Mouse (Mus musculus) bone marrow, adult 2 months (tissue): ENCODE results near the gene Smim5. TPM values are rescaled to one million over a fixed set of nuclear protein-coding genes. Genes with fewer than 3 reads are reported as not detected.

Source experiments
- H3K27ac ChIP-seq: fragments of 200-500 bp; 2 replicates; pipeline ENCODE4 v1.5.1; 2012; ENCODE audit warnings: low read depth, mild to moderate bottlenecking, control low read depth, inconsistent platforms, low read length; ENCODE audit not compliant: control insufficient read depth, poor library complexity, insufficient read depth
- H3K4me1 ChIP-seq: fragments of 200-500 bp; 2 replicates; pipeline ENCODE4 v1.6.1; 2011; ENCODE audit warnings: low read length; ENCODE audit not compliant: control insufficient read depth, insufficient read depth
- H3K4me3 ChIP-seq: fragments of 200-500 bp; replicated peaks from 2 replicates; pipeline ENCODE3; 2011; ENCODE audit warnings: mild to moderate bottlenecking, low read depth, low read length, control low read depth; ENCODE audit not compliant: control insufficient read depth
- CTCF ChIP-seq: fragments of 200-500 bp; IDR thresholded peaks from 2 replicates; pipeline ENCODE4 v1.5.1; 2011; ENCODE audit warnings: low read length, control low read depth; ENCODE audit not compliant: control insufficient read depth, insufficient read depth
- POLR2A ChIP-seq: fragments of 200-500 bp; IDR thresholded peaks from 2 replicates; pipeline ENCODE4 v1.6.1; 2011; ENCODE audit warnings: low read depth, mild to moderate bottlenecking, control low read depth, low read length, borderline replicate concordance; ENCODE audit not compliant: control insufficient read depth
- WGBS: fragments of 180-500 bp; shearing (Covaris S2); methylation state at CpG from one replicate; pipeline ENCODE4 v1.1.7; 2018; 5-methylcytosine and 5-hydroxymethylcytosine counted together
- polyA plus RNA-seq: library from polyadenylated mRNA; stranded (reverse); fragments of >200 nt; gene quantifications from 2 replicates; pipeline ENCODE4 v1.2.4, GENCODE M21; 2011; ENCODE audit warnings: low replicate concordance; ENCODE audit not compliant: missing spikeins, insufficient read depth, insufficient read length

Smim5 gene
- polyA plus RNA-seq, 1 experiment = 74.9 TPM

DNA sequence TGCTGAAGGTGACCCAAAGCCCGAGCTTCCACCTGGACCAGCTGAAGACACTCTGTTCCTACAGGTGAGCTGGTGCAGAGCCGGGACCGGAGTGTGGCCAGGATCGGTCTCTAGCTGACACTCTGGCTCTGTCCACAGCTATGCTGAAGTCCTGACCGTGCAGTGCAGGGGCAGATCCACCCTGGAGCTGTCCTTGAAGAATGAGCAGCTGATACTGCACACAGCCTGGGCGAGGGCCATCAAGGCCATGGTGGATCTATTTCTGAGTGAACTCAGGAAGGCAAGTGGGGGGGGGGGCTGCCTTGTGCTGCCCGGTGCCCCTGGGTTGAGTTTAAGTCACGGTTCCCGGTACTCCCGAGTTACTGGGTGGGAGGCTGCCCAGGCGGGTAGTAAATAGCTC is 13.3 kb upstream of the Smim5 start:
- TF ChIP-seq CTCF (no peak), POLR2A (no peak)
- WGBS = 86% methylated on average over 11 of the region's 11 CpGs
- Histone ChIP-seq H3K27ac (no peak overlapping the region), H3K4me3 (no peak overlapping the region), H3K4me1 (peaks cover 2% of the 10 kb centered on the region; the same call in 1 of the 2 replicates)

DNA sequence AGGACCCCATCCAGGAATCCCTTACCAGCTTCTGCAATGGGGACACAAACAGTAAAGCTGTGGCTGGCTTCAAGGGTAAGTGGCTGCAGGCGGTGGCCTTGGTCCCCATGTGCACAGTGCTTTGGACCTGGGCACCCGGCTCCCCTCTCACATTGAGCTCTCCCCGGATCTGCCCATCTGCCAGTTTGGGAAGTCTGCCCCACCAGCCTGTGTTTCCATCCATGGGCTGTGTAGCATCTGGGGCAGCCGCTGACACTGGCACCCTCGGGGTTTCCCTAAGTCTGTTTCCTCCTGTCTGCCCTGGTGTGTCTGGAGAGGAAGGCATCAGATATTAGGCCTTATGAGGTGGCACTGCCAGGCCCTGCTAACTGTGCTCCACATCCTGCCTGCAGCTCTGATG is 11.7 kb upstream of the Smim5 start:
- peaks cover 2% of the 10 kb centered on the region; the same call in 1 of the 2 replicates for H3K4me1 ChIP-seq
- no peak overlapping the region for H3K27ac ChIP-seq
- TF ChIP-seq CTCF (no peak), POLR2A (no peak)
- WGBS = 57% methylated on average over 5 of the region's 5 CpGs
- no peak overlapping the region for H3K4me3 ChIP-seq

DNA sequence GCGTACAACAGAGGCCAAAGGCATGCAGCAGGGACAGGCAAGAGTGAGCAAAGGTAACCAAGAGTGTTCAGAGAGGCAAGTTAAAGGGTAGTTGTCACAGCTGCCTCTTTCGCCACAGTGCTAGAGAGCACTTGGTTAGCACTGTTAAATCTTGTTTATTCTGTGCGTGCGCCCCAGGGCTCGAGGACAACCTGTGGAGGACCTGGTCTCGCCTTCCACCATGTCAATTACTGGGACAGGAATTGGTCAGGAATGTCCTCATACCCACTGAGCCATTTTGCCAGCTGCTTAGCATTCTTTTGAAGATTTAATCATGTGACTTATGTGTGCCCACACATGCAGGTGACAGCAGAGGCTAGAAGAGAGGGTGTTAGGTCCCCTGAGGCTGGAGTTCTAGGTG is 10.6 kb upstream of the Smim5 start:
- Histone ChIP-seq H3K27ac (no peak overlapping the region), H3K4me1 (peaks cover 2% of the 10 kb centered on the region; the same call in 1 of the 2 replicates), H3K4me3 (no peak overlapping the region)
- WGBS = 89% methylated on average over 6 of the region's 6 CpGs
- TF ChIP-seq POLR2A = no peak
- no peak for TF ChIP-seq CTCF

DNA sequence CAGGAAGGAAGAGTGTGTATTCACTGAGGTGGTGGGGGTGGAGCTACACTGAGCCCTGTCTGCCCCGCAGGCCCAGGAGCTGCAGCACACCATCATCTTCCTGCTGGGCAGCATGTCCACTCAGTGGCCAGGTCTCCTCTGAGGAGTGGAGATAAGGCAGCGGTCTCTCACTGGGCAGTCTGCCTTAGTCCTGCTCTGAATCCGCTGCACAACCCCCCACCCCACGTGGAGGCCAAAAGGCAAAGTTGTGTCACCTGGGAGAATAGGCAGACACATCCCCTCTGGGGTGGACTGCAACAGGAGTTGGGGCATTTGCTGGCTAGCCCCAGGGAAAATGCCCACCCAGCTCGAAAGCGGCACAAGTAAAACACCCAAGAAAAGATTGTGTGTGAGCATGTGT is 7.6 kb upstream of the Smim5 start:
- Histone ChIP-seq H3K4me3 (no peak overlapping the region), H3K27ac (no peak overlapping the region), H3K4me1 (peaks cover 2% of the 10 kb centered on the region; the same call in 1 of the 2 replicates)
- 86% methylated on average over 6 of the region's 6 CpGs for WGBS
- TF ChIP-seq CTCF (no peak), POLR2A (no peak)

DNA sequence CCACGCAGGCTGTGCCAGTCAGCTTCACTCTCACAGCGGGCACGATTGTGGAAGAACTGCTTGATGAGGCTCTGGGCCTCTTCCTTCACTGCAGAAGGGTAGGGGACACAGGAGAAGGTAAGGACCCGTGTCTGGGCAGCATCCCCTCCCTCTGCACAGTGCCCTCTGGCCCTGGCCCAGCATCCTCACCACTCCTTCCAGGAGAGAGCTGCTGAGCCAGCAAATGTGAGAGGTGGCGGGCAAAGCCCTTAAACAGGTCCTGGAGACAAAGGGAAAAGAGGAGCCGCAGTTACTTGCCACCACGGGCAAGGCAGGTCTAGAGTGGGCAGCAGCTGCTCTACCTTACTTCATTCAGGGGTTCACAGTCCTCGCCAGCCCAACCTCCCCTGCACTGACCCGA is 6.7 kb upstream of the Smim5 start:
- 87% methylated on average over 9 of the region's 9 CpGs for WGBS
- Histone ChIP-seq H3K27ac (no peak overlapping the region), H3K4me3 (no peak overlapping the region), H3K4me1 (peaks cover 2% of the 10 kb centered on the region; the same call in 1 of the 2 replicates)
- TF ChIP-seq POLR2A (no peak), CTCF (no peak)

DNA sequence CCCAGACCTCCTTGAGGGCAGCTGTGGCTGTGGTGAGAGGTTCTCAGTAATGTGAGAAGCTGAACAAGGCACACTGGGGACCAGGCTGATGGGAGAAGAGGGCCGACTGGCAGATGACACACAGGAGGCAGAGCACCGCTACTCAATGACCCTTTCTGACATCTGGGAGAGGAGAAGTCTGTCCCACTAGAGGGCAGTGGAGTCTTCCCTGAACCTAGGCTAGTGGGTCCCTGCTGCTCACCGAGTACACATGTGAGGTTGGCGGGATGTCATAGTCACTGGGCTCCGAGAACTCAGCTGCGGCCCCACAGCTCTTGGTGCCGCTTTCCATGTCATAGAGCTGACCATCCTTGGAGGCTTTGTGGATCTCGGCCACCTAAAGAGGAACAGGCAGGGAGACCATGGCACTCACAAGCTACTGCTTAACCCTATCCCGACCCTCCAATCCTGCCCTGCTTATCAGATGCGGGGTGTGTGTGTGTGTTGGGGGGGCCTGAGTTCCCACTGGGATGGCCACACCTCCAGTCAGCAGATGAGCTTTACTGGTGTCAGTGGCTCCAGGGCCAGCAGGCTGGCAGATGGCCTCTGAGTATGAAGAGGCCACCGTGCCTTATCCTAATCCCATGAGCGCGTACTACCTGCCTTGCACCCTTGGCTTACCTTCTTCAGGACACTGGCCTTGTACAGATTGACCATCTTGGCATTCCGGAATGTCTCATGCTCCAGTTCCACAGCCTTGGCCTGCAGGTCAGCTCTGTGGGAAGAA is 4.8 kb upstream of the Smim5 start:
- Histone ChIP-seq H3K4me3 (no peak overlapping the region), H3K4me1 (peaks cover 5% of the 10 kb centered on the region), H3K27ac (no peak overlapping the region)
- TF ChIP-seq POLR2A (no peak), CTCF (peak; percentile 63)
- WGBS = 63% methylated on average over 14 of the region's 14 CpGs

DNA sequence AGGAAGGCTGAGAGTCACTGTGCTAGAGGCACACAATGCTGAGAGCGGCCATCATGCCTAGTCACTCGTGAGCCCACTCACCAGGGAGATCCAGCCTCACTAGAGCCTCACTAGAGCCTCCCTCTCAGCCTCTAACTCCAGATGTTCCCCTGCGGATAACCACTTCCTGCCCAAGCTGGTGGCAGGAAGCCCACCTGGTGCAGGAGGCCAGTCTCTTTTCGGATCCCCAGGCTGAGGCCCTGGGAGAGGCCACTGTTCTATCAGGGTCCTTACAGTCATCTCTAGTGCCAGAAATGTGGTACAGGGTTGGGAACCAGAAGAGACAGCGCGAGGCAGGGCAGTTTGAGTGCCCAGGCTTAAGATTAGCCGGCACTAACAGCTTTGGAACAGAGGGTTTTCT is 1.3 kb upstream of the Smim5 start:
- Histone ChIP-seq H3K27ac (peak overlapping the region; percentile 1; the same call in 1 of the 2 replicates), H3K4me1 (peaks cover 13% of the 10 kb centered on the region), H3K4me3 (no peak overlapping the region)
- WGBS = 13% methylated on average over 7 of the region's 7 CpGs
- TF ChIP-seq POLR2A = no peak
- no peak for TF ChIP-seq CTCF

DNA sequence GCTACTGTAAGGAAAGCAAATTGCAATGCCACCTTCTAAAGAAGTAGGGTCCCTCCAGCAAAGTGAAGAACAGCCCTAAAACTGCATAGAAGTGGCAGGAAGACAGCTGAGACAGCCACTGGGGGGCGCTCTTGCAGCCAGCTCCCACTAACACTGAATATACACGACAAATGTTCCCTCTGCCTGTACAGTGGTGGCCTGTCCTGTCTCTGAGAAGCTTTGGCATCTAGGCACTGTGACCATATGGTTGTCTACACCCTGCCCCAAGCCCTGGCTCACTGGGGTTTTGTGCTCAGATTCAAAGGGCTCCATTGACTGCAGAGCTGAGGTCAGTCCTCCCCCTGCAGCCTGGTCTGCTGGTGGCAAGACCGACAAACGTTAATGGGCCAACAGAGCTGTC is 880 bp upstream of the Smim5 start:
- WGBS = 7% methylated on average over 4 of the region's 4 CpGs
- H3K4me1 ChIP-seq = peaks cover 16% of the 10 kb centered on the region
- H3K27ac ChIP-seq = peak overlapping the region; percentile 36
- H3K4me3 ChIP-seq = no peak overlapping the region
- no peak for TF ChIP-seq POLR2A
- TF ChIP-seq CTCF = peak; percentile 90
